Mouse (Mus musculus) intestine, embryonic 16.5 days (tissue): ENCODE measurements around the gene Rtp3. TPM values are rescaled to one million over a fixed set of nuclear protein-coding genes. Genes with fewer than 3 reads are reported as not detected.

Experiments used
- ATAC-seq: fragments of 200-750 bp; cut with Nextera tagmentation; 2 replicates; pipeline ENCODE4 v1.8.0; 2017; ENCODE audit warnings: moderate TSS enrichment, moderate library complexity
- H3K27ac ChIP-seq: fragments of 300-500 bp; sonication (generic); 2 replicates; pipeline ENCODE4 v1.5.1; 2014; ENCODE audit warnings: mild to moderate bottlenecking, low read length
- H3K27me3 ChIP-seq: fragments of 300-500 bp; sonication (generic); replicated peaks from 2 replicates; pipeline ENCODE4 v1.6.1; 2014; ENCODE audit warnings: low read length, control low read depth, mixed read lengths; ENCODE audit not compliant: control insufficient read depth, insufficient read depth
- H3K36me3 ChIP-seq: fragments of 300-500 bp; sonication (generic); 2 replicates; pipeline ENCODE4 v1.6.1; 2014; ENCODE audit warnings: low read length, control low read depth; ENCODE audit not compliant: control insufficient read depth, insufficient read depth
- H3K4me1 ChIP-seq: fragments of 300-500 bp; sonication (generic); 2 replicates; pipeline ENCODE4 v1.6.1; 2014; ENCODE audit warnings: low read length, control low read depth, mixed read lengths; ENCODE audit not compliant: control insufficient read depth, insufficient read depth
- H3K4me2 ChIP-seq: fragments of 300-500 bp; sonication (generic); 2 replicates; pipeline ENCODE4 v1.6.1; 2014; ENCODE audit warnings: low read depth, low read length, control low read depth
- H3K4me3 ChIP-seq: fragments of 300-500 bp; sonication (generic); 2 replicates; pipeline ENCODE4 v1.5.1; 2014; ENCODE audit warnings: mild to moderate bottlenecking, low read length
- H3K9ac ChIP-seq: fragments of 300-500 bp; sonication (generic); 2 replicates; pipeline ENCODE4 v1.6.1; 2014; ENCODE audit warnings: low read depth, low read length
- H3K9me3 ChIP-seq: fragments of 300-500 bp; sonication (generic); 2 replicates; pipeline ENCODE4 v1.6.1; 2016; ENCODE audit warnings: low read length, control low read depth; ENCODE audit not compliant: control insufficient read depth
- WGBS: fragments of 180-500 bp; shearing (Covaris S2); extraction: QIAGEN DNeasy Blood & Tissue Kit; methylation state at CpG from one replicate; pipeline ENCODE4 v1.1.7; 2014; 5-methylcytosine and 5-hydroxymethylcytosine counted together
- polyA plus RNA-seq: library from polyadenylated mRNA; unstranded; fragments of >200 nt; fragmentation: Nextera tagmentation; extraction: Ambion mirVana; gene quantifications from 2 replicates; pipeline ENCODE4 v1.2.1, GENCODE M21; 2015

The Rtp3 gene
- polyA plus RNA-seq, 1 experiment from 2014 or later: 0.55 TPM

DNA sequence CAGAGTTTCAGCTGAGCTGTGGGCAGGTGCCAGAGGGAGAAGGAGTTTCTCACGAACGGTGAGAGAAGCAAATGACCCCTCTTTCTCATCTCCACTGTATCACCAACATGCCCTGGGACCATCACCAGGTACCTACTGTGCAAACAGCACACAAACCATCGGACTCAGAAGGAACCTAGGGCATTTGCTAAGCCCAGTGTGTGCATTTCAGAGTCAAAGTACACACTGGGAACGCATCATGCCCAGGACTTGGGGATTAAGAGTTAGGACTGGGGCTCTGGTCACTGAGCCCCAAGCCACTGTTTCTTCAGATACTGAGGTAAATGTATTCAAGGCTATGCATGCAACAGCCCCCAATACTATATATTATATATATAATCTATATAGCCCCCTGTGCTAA is 3.1 kb downstream of the Rtp3 start:
- 74% methylated on average over 4 of the region's 4 CpGs for WGBS
- H3K27me3 ChIP-seq: no peaks in the 10 kb centered on the region

DNA sequence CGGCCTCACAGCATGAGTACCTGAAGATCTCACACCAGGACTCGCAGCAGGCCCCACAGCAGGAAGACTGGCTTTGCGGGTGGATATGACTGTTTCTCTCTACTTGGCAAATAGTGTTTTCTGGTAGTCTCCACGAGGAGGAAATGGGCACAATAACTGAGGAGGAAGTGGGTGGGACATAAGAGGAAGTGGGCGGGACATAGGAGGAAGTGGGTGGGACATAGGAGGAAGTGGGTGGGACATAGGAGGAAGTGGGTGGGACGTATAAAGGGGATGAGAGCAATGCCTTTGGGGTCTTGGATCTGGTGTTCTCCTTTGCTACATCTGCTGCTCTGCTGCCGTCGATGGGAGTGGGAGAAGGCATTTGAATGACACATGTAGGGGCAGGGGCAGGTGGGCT is 4.4 kb downstream of the Rtp3 start:
- no peaks in the 10 kb centered on the region for H3K9me3 ChIP-seq
- no peak overlapping the region for H3K4me2 ChIP-seq
- ATAC-seq: no peak
- H3K27me3 ChIP-seq: no peaks in the 10 kb centered on the region
- H3K36me3 ChIP-seq: no peaks in the 10 kb centered on the region
- H3K27ac ChIP-seq: no peak overlapping the region
- H3K9ac ChIP-seq: no peak overlapping the region
- no peak overlapping the region for H3K4me3 ChIP-seq
- peaks cover 8% of the 10 kb centered on the region for H3K4me1 ChIP-seq
- 91% methylated on average over 8 of the region's 8 CpGs for WGBS

More for the DNA sequence above, 3.1 kb downstream of the Rtp3 start:
- Histone ChIP-seq H3K9ac (no peak overlapping the region), H3K4me3 (no peak overlapping the region), H3K4me2 (no peak overlapping the region), H3K27ac (no peak overlapping the region), H3K4me1 (peaks cover 8% of the 10 kb centered on the region), H3K9me3 (no peaks in the 10 kb centered on the region), H3K36me3 (no peaks in the 10 kb centered on the region)
- ATAC-seq: no peak

DNA sequence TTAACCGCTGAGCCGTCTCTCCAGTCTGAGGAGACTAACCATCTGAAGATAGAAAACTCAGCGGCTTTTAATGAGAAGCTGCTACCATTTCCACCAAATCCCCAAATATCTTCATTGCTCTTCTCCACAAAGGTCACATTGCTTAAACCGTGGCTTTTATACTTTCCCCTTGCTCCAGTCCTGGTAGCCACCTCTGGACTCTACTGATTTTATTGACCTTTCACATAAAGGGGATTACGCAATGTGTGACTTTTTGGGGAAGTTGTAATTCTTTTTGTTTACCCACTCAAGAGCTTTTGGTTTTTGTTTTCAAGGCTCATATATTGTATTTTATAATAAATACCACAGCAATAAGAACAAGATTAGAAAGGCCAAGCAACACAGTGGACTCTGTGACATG is 4.8 kb downstream of the Rtp3 start:
- Histone ChIP-seq H3K9me3 (no peaks in the 10 kb centered on the region), H3K4me3 (no peak overlapping the region), H3K4me2 (no peak overlapping the region), H3K27me3 (no peaks in the 10 kb centered on the region), H3K27ac (no peak overlapping the region), H3K4me1 (peaks cover 8% of the 10 kb centered on the region), H3K9ac (no peak overlapping the region), H3K36me3 (no peaks in the 10 kb centered on the region)
- WGBS: 88% methylated on average over 5 of the region's 5 CpGs
- no peak for ATAC-seq

DNA sequence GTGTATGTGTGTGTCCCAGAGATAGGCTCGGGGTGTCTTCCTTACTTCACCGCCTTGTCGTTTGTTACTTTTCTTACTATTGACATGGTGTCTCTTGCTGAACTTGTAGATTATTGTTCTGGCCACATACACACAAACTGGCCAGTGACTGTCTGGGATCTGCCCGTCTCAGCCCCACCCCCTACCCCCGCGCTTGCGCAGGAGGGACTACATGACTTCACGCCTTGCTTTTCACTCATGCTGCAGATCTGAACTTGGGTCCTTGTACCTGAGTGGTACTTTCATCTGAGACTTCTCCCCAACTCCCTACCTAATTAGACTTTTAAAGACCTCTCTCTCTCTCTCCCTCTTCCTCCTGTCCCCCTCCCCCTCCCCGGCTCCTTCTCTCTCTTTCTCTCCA is 6.3 kb downstream of the Rtp3 start:
- Histone ChIP-seq H3K4me2 (no peak overlapping the region), H3K27me3 (no peaks in the 10 kb centered on the region), H3K9me3 (no peaks in the 10 kb centered on the region), H3K4me1 (no peaks in the 10 kb centered on the region; the same call in 1 of the 2 replicates), H3K27ac (no peak overlapping the region), H3K36me3 (no peaks in the 10 kb centered on the region), H3K9ac (no peak overlapping the region), H3K4me3 (no peak overlapping the region)
- WGBS: 94% methylated on average over 9 of the region's 9 CpGs
- no peak for ATAC-seq

DNA sequence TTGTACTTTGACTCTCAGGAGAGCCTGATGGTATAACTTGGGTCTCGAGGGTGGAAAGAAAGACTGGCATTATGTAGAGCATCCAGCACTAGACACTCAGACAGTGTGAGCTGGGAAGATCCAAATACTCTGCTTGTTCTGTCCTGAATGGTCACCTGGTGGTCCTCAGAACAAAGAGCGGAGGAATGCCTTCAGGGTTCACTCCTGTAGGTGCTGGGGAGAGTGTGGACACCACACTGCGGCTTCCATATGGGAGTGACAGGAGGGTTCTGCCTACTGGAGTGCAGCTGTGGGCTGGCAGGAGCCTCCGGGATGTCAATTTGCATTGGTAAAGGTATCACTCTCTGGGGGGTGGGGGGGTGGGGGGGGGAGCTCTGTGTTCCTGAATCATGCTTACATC is 8.0 kb downstream of the Rtp3 start:
- H3K4me3 ChIP-seq: no peak overlapping the region
- no peak overlapping the region for H3K9ac ChIP-seq
- ATAC-seq: no peak
- H3K27ac ChIP-seq: no peak overlapping the region
- no peaks in the 10 kb centered on the region for H3K36me3 ChIP-seq
- no peaks in the 10 kb centered on the region for H3K4me1 ChIP-seq
- no peaks in the 10 kb centered on the region for H3K27me3 ChIP-seq
- 69% methylated on average over 4 of the region's 4 CpGs for WGBS
- no peaks in the 10 kb centered on the region for H3K9me3 ChIP-seq
- no peak overlapping the region for H3K4me2 ChIP-seq

DNA sequence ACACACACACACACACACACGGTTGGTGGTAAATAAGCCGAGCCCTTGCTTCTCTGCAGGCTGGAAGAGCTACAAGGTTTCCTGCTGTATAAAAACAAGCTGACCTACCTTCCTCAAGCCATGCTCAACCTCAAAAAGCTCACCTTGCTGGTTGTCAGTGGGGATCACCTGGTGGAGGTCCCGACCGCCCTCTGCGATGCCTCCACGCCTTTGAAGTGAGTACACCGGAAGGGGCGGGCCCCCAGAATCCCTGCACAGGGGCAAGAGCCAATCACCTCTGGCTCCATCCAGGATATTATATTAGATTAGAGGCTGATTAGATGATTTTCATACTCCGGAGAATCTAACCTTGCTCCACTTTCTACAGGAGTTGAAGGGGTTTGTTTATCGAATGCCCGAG is 11.0 kb downstream of the Rtp3 start:
- WGBS: 93% methylated on average over 11 of the region's 11 CpGs
- H3K27ac ChIP-seq: no peak overlapping the region
- no peaks in the 10 kb centered on the region for H3K4me1 ChIP-seq
- H3K27me3 ChIP-seq: no peaks in the 10 kb centered on the region
- H3K36me3 ChIP-seq: no peaks in the 10 kb centered on the region
- no peak overlapping the region for H3K4me2 ChIP-seq
- H3K4me3 ChIP-seq: no peak overlapping the region
- no peaks in the 10 kb centered on the region for H3K9me3 ChIP-seq
- no peak for ATAC-seq
- no peak overlapping the region for H3K9ac ChIP-seq

DNA sequence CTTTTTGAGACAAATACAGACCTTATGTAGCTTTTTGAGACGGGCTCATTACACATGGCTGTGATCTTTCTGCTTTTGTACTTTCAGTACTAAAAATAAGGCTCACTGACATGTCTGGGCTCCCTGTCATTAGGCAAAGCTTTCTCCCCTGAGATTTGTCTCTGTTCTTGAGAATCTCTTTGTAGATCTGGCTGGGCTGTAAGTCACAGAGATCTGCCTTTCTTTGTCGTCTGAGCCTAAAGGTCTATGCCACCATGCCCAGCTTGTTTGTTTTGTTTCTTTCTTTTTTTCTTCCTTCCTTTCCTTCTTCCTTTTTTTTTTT is 24.5 kb downstream of the Rtp3 start:
- H3K9ac ChIP-seq: no peak overlapping the region
- no peaks in the 10 kb centered on the region for H3K4me1 ChIP-seq
- no peak overlapping the region for H3K4me2 ChIP-seq
- no peaks in the 10 kb centered on the region for H3K36me3 ChIP-seq
- no peaks in the 10 kb centered on the region for H3K27me3 ChIP-seq
- H3K9me3 ChIP-seq: no peaks in the 10 kb centered on the region
- ATAC-seq: no peak
- no peak overlapping the region for H3K27ac ChIP-seq
- no peak overlapping the region for H3K4me3 ChIP-seq
- WGBS: 66% methylated on average over 2 of the region's 2 CpGs

DNA sequence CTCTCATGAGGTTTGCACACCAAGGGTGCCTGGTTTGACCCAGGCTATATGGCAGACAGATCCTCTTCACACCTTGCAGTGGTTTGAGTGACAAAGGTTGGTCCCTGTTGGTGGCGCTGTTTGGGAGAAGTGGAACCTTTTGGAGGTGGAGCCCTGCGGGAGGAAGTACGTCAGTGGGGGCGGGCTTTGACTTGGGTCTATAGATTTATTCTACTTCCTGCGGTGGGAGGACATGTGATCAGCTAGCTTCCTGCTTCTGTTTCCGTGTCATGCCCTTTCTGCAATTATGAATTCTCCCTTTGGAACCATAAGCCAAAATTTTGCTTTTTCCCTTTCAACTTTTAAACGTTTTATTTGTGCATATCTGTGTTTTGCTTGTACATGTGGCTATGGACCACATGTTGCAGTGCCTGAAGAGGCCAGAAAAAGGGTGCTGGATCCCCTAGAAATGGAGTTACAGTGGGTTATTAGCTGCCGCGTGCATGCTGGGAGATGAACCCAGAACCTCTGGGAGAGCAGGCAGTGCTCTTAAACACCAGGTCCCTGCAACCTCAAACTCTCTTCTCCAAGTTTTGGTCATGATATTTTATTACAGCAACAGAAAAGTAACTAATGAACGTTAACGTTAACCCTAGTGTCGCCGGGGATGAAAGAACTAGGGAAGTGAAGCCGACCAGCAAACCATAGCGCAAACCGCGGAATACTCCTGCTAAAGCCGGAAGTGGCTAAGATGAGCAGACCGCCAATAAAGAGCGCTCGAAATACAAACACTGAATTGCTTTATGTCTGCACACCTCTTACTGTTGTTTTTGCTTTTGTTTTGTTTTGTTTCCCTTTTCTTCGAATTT is 25.1 kb downstream of the Rtp3 start:
- Histone ChIP-seq H3K4me3 (no peak overlapping the region), H3K9me3 (no peaks in the 10 kb centered on the region), H3K36me3 (no peaks in the 10 kb centered on the region), H3K4me2 (no peak overlapping the region), H3K9ac (no peak overlapping the region), H3K27me3 (no peaks in the 10 kb centered on the region), H3K4me1 (no peaks in the 10 kb centered on the region), H3K27ac (no peak overlapping the region)
- no peak for ATAC-seq
- WGBS: 90% methylated on average over 22 of the region's 22 CpGs

DNA sequence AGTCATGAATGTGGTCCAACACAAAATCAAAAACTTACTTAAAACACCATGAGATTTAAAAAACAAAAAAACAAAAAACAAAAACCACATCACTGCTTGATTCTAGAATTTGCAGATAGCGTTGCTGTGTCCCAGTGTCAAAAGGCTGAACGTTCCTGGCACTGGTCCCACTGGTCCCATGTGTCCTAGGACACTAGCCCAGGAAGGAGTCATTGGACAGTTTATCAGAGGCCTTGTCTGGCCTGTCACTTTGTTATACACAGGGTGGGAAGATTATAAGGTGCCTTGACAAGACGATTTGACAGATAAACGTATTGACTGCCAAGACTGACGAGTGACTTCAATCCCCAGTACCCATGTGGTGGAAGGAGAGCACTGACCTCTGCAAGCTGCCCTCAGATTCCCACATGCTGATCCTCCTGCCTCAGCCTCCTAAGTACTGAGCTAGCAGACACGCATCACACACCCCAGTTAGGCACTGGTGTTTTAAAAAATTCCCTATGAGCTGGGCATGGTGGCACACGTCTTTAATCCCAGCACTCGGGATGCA is 26.7 kb downstream of the Rtp3 start:
- H3K9me3 ChIP-seq: no peaks in the 10 kb centered on the region
- no peak overlapping the region for H3K9ac ChIP-seq
- no peak overlapping the region for H3K4me3 ChIP-seq
- 90% methylated on average over 8 of the region's 8 CpGs for WGBS
- ATAC-seq: no peak
- H3K27me3 ChIP-seq: no peaks in the 10 kb centered on the region
- H3K36me3 ChIP-seq: no peaks in the 10 kb centered on the region
- no peak overlapping the region for H3K27ac ChIP-seq
- no peaks in the 10 kb centered on the region for H3K4me1 ChIP-seq
- H3K4me2 ChIP-seq: no peak overlapping the region

DNA sequence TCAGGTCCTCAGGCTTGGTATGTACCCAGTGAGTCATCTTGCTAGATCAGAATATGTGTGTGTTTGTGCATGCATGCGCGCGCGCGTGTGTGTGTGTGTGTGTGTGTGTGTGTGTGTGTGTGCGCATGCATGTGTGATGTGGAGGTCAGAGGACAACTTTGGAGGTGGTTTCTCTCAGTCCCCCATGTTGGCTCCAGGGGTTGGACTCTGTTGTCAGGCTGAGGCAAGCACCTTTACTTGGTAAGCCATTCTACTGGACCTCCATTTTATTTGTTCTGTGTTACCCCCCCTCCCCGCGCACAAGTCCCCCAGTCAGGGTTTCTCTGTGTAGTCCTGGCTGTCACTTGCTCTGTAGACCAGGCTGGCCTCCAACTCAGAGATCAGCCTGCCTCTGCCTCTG is 29.0 kb downstream of the Rtp3 start:
- WGBS: 99% methylated on average over 8 of the region's 8 CpGs
- no peak for ATAC-seq
- no peaks in the 10 kb centered on the region for H3K36me3 ChIP-seq
- H3K9me3 ChIP-seq: no peaks in the 10 kb centered on the region
- no peak overlapping the region for H3K27ac ChIP-seq
- H3K4me2 ChIP-seq: no peak overlapping the region
- no peak overlapping the region for H3K4me3 ChIP-seq
- no peak overlapping the region for H3K9ac ChIP-seq
- H3K27me3 ChIP-seq: no peaks in the 10 kb centered on the region
- no peaks in the 10 kb centered on the region for H3K4me1 ChIP-seq
